22 mouse cellular contexts compared by ENCODE assay signal in genomic region chr16:44457858-44458257, GRCm38 (mm10).
"Had no signal": no experiment of that assay in that cellular context is flagged by ENCODE, and none has a peak within 500 bp of the region (broad histone marks: within the 10 kb centered on the region; RNA-seq: fewer than 3 reads in every experiment).

No protein-coding gene starts in this region.

- DNase-seq: liver, postnatal 0 days; lung, adult 2 months; lung, postnatal 14 days; lung, postnatal 36 days; retina, postnatal 1 day; right cerebral cortex, adult 18-20 months; right cerebral cortex, postnatal 25 days; right cerebral cortex, postnatal 4 days; spleen, adult 18-20 months; thymus, adult 18-20 months; thymus, postnatal 14 days; thymus, postnatal 36 days had no signal

- ATAC-seq: liver, postnatal 0 days; lung, postnatal 0 days; midbrain, embryonic 13.5 days; midbrain, embryonic 15.5 days had no signal

- H3K27ac ChIP-seq: lung, embryonic 15.5 days; macrophage; midbrain, embryonic 13.5 days; midbrain, embryonic 15.5 days; neural tube, embryonic 13.5 days; neural tube, embryonic 15.5 days had no signal

- H3K9ac ChIP-seq: liver, postnatal 0 days; lung, embryonic 15.5 days; midbrain, embryonic 13.5 days; midbrain, embryonic 15.5 days; neural tube, embryonic 13.5 days; neural tube, embryonic 15.5 days had no signal

- H3K4me2 ChIP-seq: lung, embryonic 15.5 days; midbrain, embryonic 11.5 days; midbrain, embryonic 13.5 days; midbrain, embryonic 15.5 days; neural tube, embryonic 13.5 days; neural tube, embryonic 15.5 days had no signal

- H3K4me1 ChIP-seq: lung, embryonic 15.5 days; megakaryocyte, embryonic 14.5 days; midbrain, embryonic 13.5 days; midbrain, embryonic 15.5 days; neural tube, embryonic 13.5 days; neural tube, embryonic 15.5 days had no signal

- H3K36me3 ChIP-seq: lung, embryonic 15.5 days; midbrain, embryonic 13.5 days; midbrain, embryonic 15.5 days; neural tube, embryonic 13.5 days; neural tube, embryonic 15.5 days had no signal

- H3K9me3 ChIP-seq: lung, embryonic 15.5 days; midbrain, embryonic 13.5 days; midbrain, embryonic 15.5 days; neural tube, embryonic 13.5 days; neural tube, embryonic 15.5 days had no signal

- H3K27me3 ChIP-seq: lung, embryonic 15.5 days; megakaryocyte, embryonic 14.5 days; midbrain, embryonic 13.5 days; midbrain, embryonic 15.5 days; neural tube, embryonic 13.5 days; neural tube, embryonic 15.5 days had no signal

- H3K4me3 ChIP-seq: lung, embryonic 15.5 days; megakaryocyte, embryonic 14.5 days; midbrain, embryonic 13.5 days; midbrain, embryonic 15.5 days; myocyte; neural tube, embryonic 13.5 days; neural tube, embryonic 15.5 days had no signal
